Mouse (Mus musculus) MEL (cell line): Measurements from ENCODE around the gene Vdac1.

Source experiments
- CHD1 ChIP-seq: IDR thresholded peaks from 2 replicates; pipeline ENCODE4 v1.6.1; 2012; ENCODE audit warnings: low read depth, mild to moderate bottlenecking, inconsistent platforms, low read length, improper control_type of control experiment
- CTCF ChIP-seq, 3 experiments: IDR thresholded peaks in 2 of 3; conservative IDR thresholded peaks in 1 of 3; 2 replicates each; pipeline ENCODE4 v1.5.1; 2011 to 2012; ENCODE audit warnings: low read length in 3 of 3, low read depth in 2 of 3, mild to moderate bottlenecking in 2 of 3, improper control_type of control experiment in 1 of 3, inconsistent platforms in 1 of 3, mixed read lengths in 1 of 3, moderate library complexity in 1 of 3; ENCODE audit not compliant: control insufficient read depth in 1 of 3, insufficient read depth in 1 of 3, poor library complexity in 1 of 3, severe bottlenecking in 1 of 3
- ELF1 ChIP-seq: IDR thresholded peaks from 2 replicates; pipeline ENCODE4 v1.6.1; 2014; ENCODE audit warnings: low read depth, mild to moderate bottlenecking, inconsistent platforms, low read length, improper control_type of control experiment, moderate library complexity
- EP300 ChIP-seq, 2 experiments: IDR thresholded peaks; 2 replicates each; pipeline ENCODE4 v1.6.1; 2011; ENCODE audit warnings: improper control_type of control experiment in 2 of 2, low read length in 2 of 2, low read depth in 1 of 2, mild to moderate bottlenecking in 1 of 2
- GABPA ChIP-seq: IDR thresholded peaks from 2 replicates; pipeline ENCODE4 v1.6.1; 2012; ENCODE audit warnings: low read depth, mild to moderate bottlenecking, inconsistent platforms, low read length, improper control_type of control experiment, moderate library complexity
- GATA1 ChIP-seq: IDR thresholded peaks from 2 replicates; pipeline ENCODE4 v1.6.1; 2011; ENCODE audit warnings: low read depth, low read length, improper control_type of control experiment
- JUND ChIP-seq: IDR thresholded peaks from 2 replicates; pipeline ENCODE4 v1.6.1; 2011; ENCODE audit warnings: low read depth, mild to moderate bottlenecking, improper control_type of control experiment, low read length
- KAT2A ChIP-seq: conservative IDR thresholded peaks from 2 replicates; pipeline ENCODE4 v1.6.1; 2012; ENCODE audit warnings: low read depth, low read length, improper control_type of control experiment, inconsistent platforms
- MYC ChIP-seq: IDR thresholded peaks from 2 replicates; pipeline ENCODE4 v1.6.1; 2011; ENCODE audit warnings: low read depth, mild to moderate bottlenecking, low read length, improper control_type of control experiment, moderate library complexity
- POLR2A ChIP-seq, 2 experiments: IDR thresholded peaks; 2 replicates each; pipeline ENCODE4 v1.6.1; 2011 to 2012; ENCODE audit warnings: low read length in 2 of 2, mild to moderate bottlenecking in 2 of 2, control low read depth in 1 of 2, improper control_type of control experiment in 1 of 2, low read depth in 1 of 2, moderate library complexity in 1 of 2; ENCODE audit not compliant: control insufficient read depth in 1 of 2, insufficient read depth in 1 of 2, poor library complexity in 1 of 2
- RAD21 ChIP-seq: IDR thresholded peaks from 2 replicates; pipeline ENCODE4 v1.6.1; 2011; ENCODE audit warnings: mild to moderate bottlenecking, low read depth, low read length, improper control_type of control experiment
- RCOR1 ChIP-seq: IDR thresholded peaks from 2 replicates; pipeline ENCODE4 v1.6.1; 2012; ENCODE audit warnings: low read depth, mild to moderate bottlenecking, inconsistent platforms, low read length, improper control_type of control experiment
- ZMIZ1 ChIP-seq: IDR thresholded peaks from 2 replicates; pipeline ENCODE4 v1.6.1; 2012; ENCODE audit warnings: low read depth, mild to moderate bottlenecking, inconsistent platforms, low read length, improper control_type of control experiment, moderate library complexity

GRCm38 (mm10) chr11:52397385-52397987 lies 36.8 kb downstream of the Vdac1 start:
- no peak for TF ChIP-seq GATA1
- TF ChIP-seq JUND = no peak
- TF ChIP-seq RCOR1 = no peak
- TF ChIP-seq GABPA = no peak
- TF ChIP-seq KAT2A = no peak
- peak in 2 of 3 experiments; percentile 13 to 33; a peak in 3 of 6 replicates for TF ChIP-seq CTCF (IDR thresholded peaks at IDR 0.05 in 2 of 3, conservative IDR thresholded peaks at IDR 0.05 in 1 of 3; ENCODE audit: control insufficient read depth in 1 of 3, insufficient read depth in 1 of 3, low read depth in 2 of 3, low read length in 3 of 3, poor library complexity in 1 of 3, severe bottlenecking in 1 of 3)
- no peak for TF ChIP-seq RAD21
- TF ChIP-seq ELF1 = no peak
- no peak for TF ChIP-seq POLR2A (IDR thresholded peaks at IDR 0.05; ENCODE audit: control insufficient read depth in 1 of 2, insufficient read depth in 1 of 2, low read depth in 1 of 2, low read length in 2 of 2, poor library complexity in 1 of 2)
- no peak for TF ChIP-seq EP300 (IDR thresholded peaks at IDR 0.05; ENCODE audit: low read depth in 1 of 2, low read length in 2 of 2)
- no peak for TF ChIP-seq ZMIZ1
- TF ChIP-seq CHD1 = no peak
- TF ChIP-seq MYC = no peak
